Mouse (Mus musculus) G1E (cell line): ENCODE data around the gene Pld1. TPM values are rescaled to one million over a fixed set of nuclear protein-coding genes. Genes with fewer than 3 reads are reported as not detected.

Experiments used
- ATAC-seq: 2 replicates; pipeline ENCODE4 v1.8.0; 2016; ENCODE audit warnings: mild to moderate bottlenecking; ENCODE audit not compliant: insufficient number of reproducible peaks, poor library complexity, low FRiP score, severe bottlenecking; ENCODE audit errors: extremely low read depth
- DNase-seq: peaks from one replicate; pipeline ENCODE4 v3.0.0; 2012; ENCODE audit warnings: low spot score
- H3K27me3 ChIP-seq: 2 replicates; pipeline ENCODE4 v1.6.1; 2012; ENCODE audit warnings: mild to moderate bottlenecking, low read length, inconsistent platforms; ENCODE audit not compliant: insufficient read depth
- H3K36me3 ChIP-seq: replicated peaks from 2 replicates; pipeline ENCODE3; 2012; ENCODE audit warnings: mild to moderate bottlenecking, inconsistent platforms
- H3K4me1 ChIP-seq: 2 replicates; pipeline ENCODE4 v1.6.1; 2012; ENCODE audit warnings: low read depth, low read length, inconsistent platforms, mixed read lengths; ENCODE audit not compliant: insufficient read depth
- H3K4me3 ChIP-seq: 2 replicates; pipeline ENCODE4 v1.5.1; 2012; ENCODE audit warnings: low read depth, mild to moderate bottlenecking, inconsistent platforms, low read length, moderate library complexity, mixed read lengths
- H3K9me3 ChIP-seq: replicated peaks from 2 replicates; pipeline ENCODE4 v1.6.1; 2012; ENCODE audit warnings: inconsistent platforms
- CTCF ChIP-seq: IDR thresholded peaks from 2 replicates; pipeline ENCODE4 v1.5.1; 2012; ENCODE audit warnings: low read depth, low read length, inconsistent platforms, mixed read lengths
- GATA1 ChIP-seq: IDR thresholded peaks from 2 replicates; pipeline ENCODE4 v1.6.1; 2012; ENCODE audit warnings: borderline replicate concordance, low read length, inconsistent platforms, mixed read lengths
- GATA2 ChIP-seq: IDR thresholded peaks from 2 replicates; pipeline ENCODE4 v1.6.1; 2012; ENCODE audit warnings: low read depth, low read length, inconsistent platforms, borderline replicate concordance
- POLR2AphosphoS5 ChIP-seq: IDR thresholded peaks from 2 replicates; pipeline ENCODE4 v1.6.1; 2012; ENCODE audit warnings: low read depth, low read length, inconsistent platforms; ENCODE audit not compliant: insufficient replicate concordance
- TAL1 ChIP-seq: conservative IDR thresholded peaks from 2 replicates; pipeline ENCODE4 v1.6.1; 2012; ENCODE audit warnings: low read depth, low read length, inconsistent platforms, mixed read lengths
- polyA plus RNA-seq: library from polyadenylated mRNA; stranded (reverse); fragments of >175 nt; gene quantifications from 2 replicates; pipeline ENCODE4 v1.2.3, GENCODE M21; 2012
- total RNA-seq, 2 experiments: library from RNA; stranded (forward) in 1 of 2; stranded (reverse) in 1 of 2; fragments of 200-1000 nt in 1 of 2; fragments of >200 nt in 1 of 2; fragmentation: Nextera tagmentation in 1 of 2; gene quantifications; 2 replicates each; pipeline ENCODE4 v1.2.3; 2014 to 2017

Pld1 gene
- total and polyA plus RNA-seq, 3 experiments: 0.38 to 0.82 TPM; not detected in 1

DNA sequence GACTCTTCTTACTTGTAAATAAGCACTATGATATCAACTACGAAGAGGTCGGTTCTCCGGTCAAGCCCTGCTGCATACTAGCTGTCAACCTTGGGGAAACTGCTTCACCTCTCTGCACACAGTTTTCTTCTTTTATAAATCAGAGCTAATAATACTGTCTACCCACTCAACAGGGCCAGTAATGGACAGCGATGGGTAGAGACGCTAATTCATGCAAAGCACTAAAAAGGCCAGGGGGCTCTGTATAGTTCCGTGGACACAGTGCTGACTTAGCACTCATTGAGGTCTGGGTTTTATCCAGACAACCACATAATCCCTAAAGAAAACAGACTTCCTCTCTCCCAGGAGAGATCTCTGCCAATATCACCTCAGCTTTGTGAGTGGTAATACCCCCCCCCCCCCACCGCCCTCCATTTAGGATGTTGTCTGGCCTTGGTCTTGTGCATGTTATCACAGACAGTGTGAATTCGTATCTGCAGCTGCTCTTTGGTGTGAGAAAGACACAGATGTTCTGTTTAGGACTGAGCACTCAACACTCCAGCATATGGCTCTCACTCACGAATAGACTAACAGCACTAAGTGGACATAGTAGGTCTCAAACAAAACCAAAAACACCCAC is 155.3 kb downstream of the Pld1 start:
- H3K4me3 ChIP-seq: no peak overlapping the region
- no peak for ATAC-seq
- TF ChIP-seq POLR2AphosphoS5 (no peak), GATA1 (no peak), GATA2 (no peak), TAL1 (no peak), CTCF (no peak)
- H3K4me1 ChIP-seq: no peaks in the 10 kb centered on the region
- DNase-seq: no peak
- no peaks in the 10 kb centered on the region for H3K36me3 ChIP-seq
- H3K27me3 ChIP-seq: no peaks in the 10 kb centered on the region
- H3K9me3 ChIP-seq: no peaks in the 10 kb centered on the region

DNA sequence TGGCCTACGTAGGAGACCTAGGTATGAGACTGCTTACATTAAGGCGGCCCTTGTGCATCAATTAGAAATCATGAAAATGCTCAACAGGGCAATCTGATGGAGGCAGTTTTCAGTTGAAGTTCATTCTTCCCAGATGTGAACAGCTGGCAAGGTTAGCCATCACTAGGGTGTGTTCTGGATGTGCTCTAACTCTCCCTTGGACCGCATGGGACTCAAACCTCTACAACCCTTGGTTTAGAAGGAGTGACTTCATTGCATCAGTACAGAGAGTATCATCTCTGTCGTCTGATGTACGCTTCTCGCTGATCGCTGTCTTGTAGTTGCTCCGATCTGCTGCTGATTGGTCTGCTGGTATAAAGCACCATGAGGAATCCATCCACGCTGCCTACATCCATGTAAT is 157.0 kb downstream of the Pld1 start:
- no peaks in the 10 kb centered on the region for H3K9me3 ChIP-seq
- no peak for ATAC-seq
- no peaks in the 10 kb centered on the region for H3K27me3 ChIP-seq
- no peaks in the 10 kb centered on the region for H3K36me3 ChIP-seq
- TF ChIP-seq TAL1 (no peak), POLR2AphosphoS5 (no peak), CTCF (no peak)
- no peak for DNase-seq
- no peak overlapping the region for H3K4me3 ChIP-seq
- H3K4me1 ChIP-seq: no peaks in the 10 kb centered on the region

DNA sequence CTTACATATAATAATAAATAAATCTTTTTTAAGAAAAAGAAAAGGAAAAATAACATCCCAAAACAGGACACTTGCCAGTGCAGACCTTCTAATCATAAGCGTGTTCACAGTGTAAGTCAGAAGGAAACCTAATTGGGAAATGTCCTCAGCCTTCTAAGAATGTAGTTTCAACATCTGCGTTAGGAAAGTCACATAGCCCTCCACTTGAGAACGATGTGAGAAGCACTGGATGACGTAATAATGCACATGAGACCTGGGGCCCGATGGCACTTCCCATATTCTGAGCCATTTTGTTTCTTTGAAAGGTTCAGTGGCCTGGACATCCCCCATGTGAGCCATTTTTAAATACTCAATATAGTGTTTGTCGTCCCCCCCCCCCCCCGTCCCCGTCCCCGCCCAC is 160.7 kb downstream of the Pld1 start:
- no peaks in the 10 kb centered on the region for H3K9me3 ChIP-seq
- no peaks in the 10 kb centered on the region for H3K27me3 ChIP-seq
- H3K4me1 ChIP-seq: no peaks in the 10 kb centered on the region
- no peak for TF ChIP-seq POLR2AphosphoS5
- no peak for TF ChIP-seq TAL1
- no peak for TF ChIP-seq GATA1
- TF ChIP-seq GATA2: no peak
- no peak for TF ChIP-seq CTCF
- H3K36me3 ChIP-seq: no peaks in the 10 kb centered on the region
- DNase-seq: no peak
- ATAC-seq: no peak
- no peak overlapping the region for H3K4me3 ChIP-seq

DNA sequence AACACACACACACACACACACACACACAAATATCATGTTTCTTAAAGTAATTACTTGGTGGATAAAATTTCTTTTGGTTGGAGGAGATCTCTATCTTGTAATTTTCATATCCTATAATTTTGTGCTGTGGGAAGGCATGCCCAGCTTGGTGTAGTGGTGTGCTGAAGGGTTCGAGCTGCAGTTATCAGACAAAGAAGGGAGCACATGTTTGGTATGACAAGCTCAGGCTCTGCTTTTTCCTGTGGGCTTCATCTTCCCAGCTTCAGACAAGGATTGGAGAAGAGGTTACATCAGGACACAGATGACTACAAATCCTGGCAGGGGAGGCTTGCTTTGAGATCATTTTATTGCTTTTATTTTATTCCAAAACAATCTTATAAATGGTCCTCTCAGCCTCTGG is 166.5 kb downstream of the Pld1 start:
- no peak for DNase-seq
- Histone ChIP-seq H3K4me3 (no peak overlapping the region), H3K4me1 (no peaks in the 10 kb centered on the region), H3K36me3 (no peaks in the 10 kb centered on the region), H3K27me3 (0 out of 2 replicates have a peak, but pooled peaks cover 4% of the 10 kb centered on the region), H3K9me3 (no peaks in the 10 kb centered on the region)
- no peak for TF ChIP-seq CTCF
- TF ChIP-seq GATA1: no peak
- TF ChIP-seq GATA2: no peak
- TF ChIP-seq POLR2AphosphoS5: no peak
- TF ChIP-seq TAL1: no peak
- no peak for ATAC-seq

DNA sequence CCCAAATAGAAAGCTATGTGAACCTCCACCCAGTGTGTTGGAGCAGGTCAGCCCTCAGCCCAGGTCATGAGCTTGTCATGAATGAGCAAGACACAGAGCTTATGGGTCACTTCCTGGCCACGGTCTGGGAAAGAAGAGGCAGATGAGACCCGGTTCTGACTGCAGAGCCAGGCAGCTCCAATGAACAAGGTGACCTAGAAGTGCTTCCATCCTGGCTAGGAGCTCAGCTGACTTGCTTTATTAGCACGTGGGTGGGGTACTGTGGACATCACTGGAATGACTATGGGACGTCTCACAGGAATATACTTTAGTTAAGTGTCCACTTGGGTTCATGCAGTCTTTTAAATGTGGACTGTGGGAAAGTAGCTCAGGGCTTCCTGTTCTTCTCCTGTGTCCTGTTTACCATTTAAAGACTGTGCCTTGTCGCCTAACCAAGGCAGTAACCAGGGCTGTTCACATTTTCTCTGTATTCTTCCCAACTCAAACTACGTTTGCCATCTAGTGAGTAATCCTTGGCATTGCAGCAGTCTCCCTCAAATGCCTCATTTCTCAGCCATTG is 169.0 kb downstream of the Pld1 start:
- H3K9me3 ChIP-seq: no peaks in the 10 kb centered on the region
- no peaks in the 10 kb centered on the region for H3K4me1 ChIP-seq
- ATAC-seq: no peak
- DNase-seq: no peak
- H3K36me3 ChIP-seq: no peaks in the 10 kb centered on the region
- H3K27me3 ChIP-seq: 0 out of 2 replicates have a peak, but pooled peaks cover 4% of the 10 kb centered on the region
- H3K4me3 ChIP-seq: no peak overlapping the region
- TF ChIP-seq TAL1 (no peak), GATA1 (no peak), GATA2 (no peak), CTCF (no peak), POLR2AphosphoS5 (no peak)

DNA sequence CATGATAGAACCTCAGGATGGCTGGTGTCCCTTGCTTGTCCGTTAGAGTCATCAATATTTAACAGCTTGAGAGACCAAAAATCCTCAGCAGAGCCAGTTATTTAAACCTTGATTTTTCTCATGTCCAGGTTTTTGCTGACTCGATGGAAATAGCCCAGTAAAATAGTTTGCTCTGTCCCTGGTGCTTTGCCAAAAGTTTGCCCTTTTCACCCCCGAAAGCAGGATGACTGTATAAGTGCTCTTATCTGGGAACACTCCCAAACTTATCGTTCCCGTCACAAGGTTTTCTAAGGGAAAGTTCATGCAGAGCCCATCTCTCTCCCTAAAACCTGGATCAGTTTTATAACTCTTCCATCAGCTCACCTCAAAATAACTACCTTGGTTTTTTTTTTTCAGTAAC is 173.0 kb downstream of the Pld1 start:
- no peak overlapping the region for H3K4me3 ChIP-seq
- no peaks in the 10 kb centered on the region for H3K4me1 ChIP-seq
- H3K9me3 ChIP-seq: no peaks in the 10 kb centered on the region
- no peaks in the 10 kb centered on the region for H3K27me3 ChIP-seq
- no peak for DNase-seq
- no peak for TF ChIP-seq CTCF
- no peak for TF ChIP-seq GATA1
- TF ChIP-seq POLR2AphosphoS5: no peak
- TF ChIP-seq GATA2: no peak
- no peak for TF ChIP-seq TAL1
- no peaks in the 10 kb centered on the region for H3K36me3 ChIP-seq
- no peak for ATAC-seq

DNA sequence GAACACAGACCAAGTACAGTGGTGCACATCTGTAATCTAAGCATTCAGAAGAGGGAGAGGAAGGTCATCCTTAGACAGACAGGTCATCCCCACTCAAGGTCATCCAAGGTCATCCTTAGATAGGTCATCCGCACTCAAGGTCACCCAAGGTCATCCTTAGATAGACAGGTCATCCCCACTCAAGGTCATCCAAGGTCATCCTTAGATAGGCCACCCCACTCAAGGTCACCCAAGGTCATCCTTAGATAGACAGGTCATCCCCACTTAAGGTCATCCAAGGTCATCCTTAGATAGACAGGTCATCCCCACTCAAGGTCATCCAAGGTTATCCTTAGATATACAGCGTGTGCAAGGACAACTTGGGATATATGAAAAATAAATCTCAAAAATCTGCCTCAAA is 175.4 kb downstream of the Pld1 start:
- no peak for ATAC-seq
- no peaks in the 10 kb centered on the region for H3K4me1 ChIP-seq
- no peaks in the 10 kb centered on the region for H3K9me3 ChIP-seq
- H3K4me3 ChIP-seq: no peak overlapping the region
- no peak for DNase-seq
- no peaks in the 10 kb centered on the region for H3K36me3 ChIP-seq
- no peaks in the 10 kb centered on the region for H3K27me3 ChIP-seq
- no peak for TF ChIP-seq GATA1
- TF ChIP-seq POLR2AphosphoS5: no peak
- no peak for TF ChIP-seq TAL1
- no peak for TF ChIP-seq CTCF
- no peak for TF ChIP-seq GATA2
